Mouse (Mus musculus): ENCODE results near the gene Astl. TPM values are rescaled to one million over a fixed set of nuclear protein-coding genes. Genes with fewer than 3 reads are reported as not detected.

Gene Astl
- total RNA-seq, 2 experiments from 2014 or later, result not detected

- intact Hi-C loops (cut with DNase I), result loop anchor here (1.0 to 5.0 kb wide), 4 partner anchors 35 to 196 kb away; no protein-coding TSS in a partner anchor
- peak; percentile 84 for DNase-seq (ENCODE audit: low spot score in 2 of 2)
Measured at GRCm38 (mm10) chr2:127362459-127363281, 24.2 kb downstream of the Astl start, which contains the start of gene Adra2b. Gene Adra2b (plus strand): TSS chr2:127363208.

- intact Hi-C loops (cut with DNase I), result loop anchor here (2.0 to 5.0 kb wide), 2 partner anchors 34 to 196 kb away; no protein-coding TSS in a partner anchor
- no peak for DNase-seq (ENCODE audit: low spot score in 2 of 2)
Measured at GRCm38 (mm10) chr2:127363282-127363652, 24.8 kb downstream of the Astl start.

GRCm38 (mm10) chr2:127363696-127364095 is 25.3 kb downstream of the Astl start:
- intact Hi-C loops (cut with DNase I), result loop anchor here (2.0 to 5.0 kb wide), 2 partner anchors 34 to 195 kb away; no protein-coding TSS in a partner anchor
- DNase-seq (ENCODE audit: low spot score in 2 of 2), result peak in 1 of 2 experiments; percentile 9

GRCm38 (mm10) chr2:127364452-127364851 is 26.0 kb downstream of the Astl start:
- DNase-seq (ENCODE audit: low spot score in 2 of 2), result no peak
- intact Hi-C loops (cut with DNase I), result loop anchor here (5.0 kb wide), 1 partner anchor 33 kb away; no protein-coding TSS in a partner anchor

- intact Hi-C loops (cut with DNase I), result no loop called here
- DNase-seq (ENCODE audit: low spot score in 2 of 2), result no peak
Measured at GRCm38 (mm10) chr2:127367126-127367820, 28.8 kb downstream of the Astl start.

- DNase-seq (ENCODE audit: low spot score in 2 of 2), result no peak
- intact Hi-C loops (cut with DNase I), result no loop called here
Measured at GRCm38 (mm10) chr2:127369703-127370376, 31.4 kb downstream of the Astl start.

GRCm38 (mm10) chr2:127370561-127371483 is 32.4 kb downstream of the Astl start:
- intact Hi-C loops (cut with DNase I), result no loop called here

GRCm38 (mm10) chr2:127371484-127371861 is 33.0 kb downstream of the Astl start:
- intact Hi-C loops (cut with DNase I), result no loop called here
- no peak for DNase-seq (ENCODE audit: low spot score in 2 of 2)

More at GRCm38 (mm10) chr2:127370561-127371483, 32.4 kb downstream of the Astl start:
- DNase-seq (ENCODE audit: low spot score in 2 of 2), result peak in 1 of 2 experiments; percentile 11

GRCm38 (mm10) chr2:127372082-127372481 is 33.6 kb downstream of the Astl start:
- no peak for DNase-seq (ENCODE audit: low spot score in 2 of 2)
- intact Hi-C loops (cut with DNase I), result no loop called here

GRCm38 (mm10) chr2:127374131-127374530 is 35.7 kb downstream of the Astl start:
- intact Hi-C loops (cut with DNase I), result no loop called here
- DNase-seq (ENCODE audit: low spot score in 2 of 2), result no peak

- no peak for DNase-seq (ENCODE audit: low spot score in 2 of 2)
- intact Hi-C loops (cut with DNase I), result no loop called here
Measured at GRCm38 (mm10) chr2:127375087-127375486, 36.6 kb downstream of the Astl start.

- no peak for DNase-seq (ENCODE audit: low spot score in 2 of 2)
- intact Hi-C loops (cut with DNase I), result no loop called here
Measured at GRCm38 (mm10) chr2:127375759-127376341, 37.4 kb downstream of the Astl start.

GRCm38 (mm10) chr2:127376423-127377051 is 38.1 kb downstream of the Astl start:
- intact Hi-C loops (cut with DNase I), result no loop called here

GRCm38 (mm10) chr2:127377942-127378610 is 39.6 kb downstream of the Astl start:
- DNase-seq (ENCODE audit: low spot score in 2 of 2), result no peak

More at GRCm38 (mm10) chr2:127376423-127377051, 38.1 kb downstream of the Astl start:
- no peak for DNase-seq (ENCODE audit: low spot score in 2 of 2)

GRCm38 (mm10) chr2:127378611-127378990 is 40.2 kb downstream of the Astl start:
- DNase-seq (ENCODE audit: low spot score in 2 of 2), result no peak
- intact Hi-C loops (cut with DNase I), result no loop called here

More at GRCm38 (mm10) chr2:127377942-127378610, 39.6 kb downstream of the Astl start:
- intact Hi-C loops (cut with DNase I), result no loop called here

- intact Hi-C loops (cut with DNase I), result no loop called here
- DNase-seq (ENCODE audit: low spot score in 2 of 2), result no peak
Measured at GRCm38 (mm10) chr2:127379250-127379649, 40.8 kb downstream of the Astl start.

- intact Hi-C loops (cut with DNase I), result no loop called here
- no peak for DNase-seq (ENCODE audit: low spot score in 2 of 2)
Measured at GRCm38 (mm10) chr2:127383881-127384280, 45.4 kb downstream of the Astl start.

GRCm38 (mm10) chr2:127387521-127387920 is 49.1 kb downstream of the Astl start:
- DNase-seq (ENCODE audit: low spot score in 2 of 2), result no peak
- intact Hi-C loops (cut with DNase I), result no loop called here
